ENCODE assay signal across 8 mouse cellular contexts in genomic region chr4:114685454-114685853, GRCm38 (mm10).
DNase-seq lines count a peak whose midpoint lies in the region; ATAC-seq and TF ChIP-seq lines count a peak whose summit lies in the region.

No protein-coding gene starts in this region.

- no peak for TF ChIP-seq POLR2A in cortical plate, adult 2 months (IDR thresholded peaks at IDR 0.05; ENCODE audit: extremely low read depth, insufficient read depth, low read length)

- intact Hi-C loops in left cerebral cortex, postnatal 25 days (cut with DNase I) = no loop called here

- TF ChIP-seq CTCF in cortical plate, adult 2 months (IDR thresholded peaks at IDR 0.05; ENCODE audit: extremely low read depth, insufficient read depth, low read length) = peak; percentile 43

- no peaks in the 10 kb centered on the region for H3K36me3 ChIP-seq in heart, embryonic 16.5 days (ENCODE audit: control insufficient read depth, insufficient read depth)
- H3K36me3 ChIP-seq in midbrain, embryonic 12.5 days = no peaks in the 10 kb centered on the region

- H3K9ac ChIP-seq in heart, embryonic 16.5 days (ENCODE audit: low read length) = no peak overlapping the region
- no peak overlapping the region for H3K9ac ChIP-seq in midbrain, embryonic 12.5 days (replicated peaks)

- whole genome bisulfite sequencing in heart, embryonic 16.5 days = 12% methylated on average over 11 of the region's 11 CpGs
- WGBS in midbrain, embryonic 12.5 days = 15% methylated on average over 11 of the region's 11 CpGs

- peaks cover 14% of the 10 kb centered on the region; the same call in 1 of the 2 replicates for H3K27me3 ChIP-seq in heart, embryonic 16.5 days (ENCODE audit: control insufficient read depth, insufficient read depth, low read length)
- peaks cover 28% of the 10 kb centered on the region for H3K27me3 ChIP-seq in midbrain, embryonic 12.5 days

- H3K4me2 ChIP-seq in heart, embryonic 16.5 days (ENCODE audit: low read depth, low read length) = peak overlapping the region; percentile 51
- peak overlapping the region; percentile 36 for H3K4me2 ChIP-seq in midbrain, embryonic 12.5 days (replicated peaks)

- no peaks in the 10 kb centered on the region for H3K9me3 ChIP-seq in heart, embryonic 16.5 days (replicated peaks; ENCODE audit: control insufficient read depth, low read length)
- H3K9me3 ChIP-seq in midbrain, embryonic 12.5 days = no peaks in the 10 kb centered on the region

- DNase-seq in right cerebral cortex, adult 2 months (ENCODE audit: low spot score in 2 of 2) = peak; percentile 11 to 18
- DNase-seq in right cerebral cortex, postnatal 36 days (ENCODE audit: low spot score in 2 of 2) = no peak
- DNase-seq in left cerebral cortex, postnatal 25 days (ENCODE audit: low spot score in 2 of 2) = peak; percentile 13 to 24
- peak; percentile 37 for DNase-seq in thymus, postnatal 0 days (ENCODE audit: low spot score)
- DNase-seq in spleen, postnatal 14 days (ENCODE audit: low spot score in 2 of 2) = no peak

- H3K4me1 ChIP-seq in cortical plate, adult 2 months (ENCODE audit: control insufficient read depth, insufficient read depth, low read length) = no peaks in the 10 kb centered on the region
- no peaks in the 10 kb centered on the region for H3K4me1 ChIP-seq in heart, embryonic 16.5 days (ENCODE audit: control insufficient read depth, insufficient read depth, low read length)
- peaks cover 13% of the 10 kb centered on the region; the same call in 1 of the 2 replicates for H3K4me1 ChIP-seq in midbrain, embryonic 12.5 days

- ATAC-seq in heart, embryonic 16.5 days (replicated peaks; ENCODE audit: extremely low read depth, insufficient read depth, low FRiP score) = peak; percentile 68
- peak; percentile 64; the same call in 1 of the 2 replicates for ATAC-seq in midbrain, embryonic 12.5 days (ENCODE audit: low FRiP score, low read depth)

- H3K27ac ChIP-seq in cortical plate, adult 2 months (ENCODE audit: insufficient read depth, low read length) = no peak overlapping the region
- H3K27ac ChIP-seq in heart, embryonic 16.5 days (ENCODE audit: low read length) = no peak overlapping the region
- H3K27ac ChIP-seq in midbrain, embryonic 12.5 days (replicated peaks) = no peak overlapping the region

- H3K4me3 ChIP-seq in cortical plate, adult 2 months (ENCODE audit: insufficient read depth, low read length) = no peak overlapping the region
- no peak overlapping the region for H3K4me3 ChIP-seq in heart, embryonic 16.5 days (ENCODE audit: low read length)
- H3K4me3 ChIP-seq in midbrain, embryonic 12.5 days = 0 out of 2 replicates have a peak overlapping the region, but pooled peaks have one; percentile 9

Comparison
In these comparisons a context has a peak if more than half of its experiments do, and no peak if none do; other contexts are left out.
1. DNase-seq: peak in right cerebral cortex, adult 2 months (2 of 2), left cerebral cortex, postnatal 25 days (2 of 2) and thymus, postnatal 0 days (single experiment); none in right cerebral cortex, postnatal 36 days (0 of 2) and spleen, postnatal 14 days (0 of 2).